Mouse (Mus musculus) ES-E14 (cell line): ENCODE data around the gene Zfp93. TPM values are rescaled to one million over a fixed set of nuclear protein-coding genes. Genes with fewer than 3 reads are reported as not detected.

Experiments
- DNase-seq: peaks from one replicate; pipeline ENCODE4 v3.0.0-alpha.2; 2013; ENCODE audit warnings: low read depth, low spot score
- H3K27ac ChIP-seq: 2 replicates; pipeline ENCODE4 v1.5.1; 2012; ENCODE audit warnings: low read depth, mild to moderate bottlenecking, low read length, moderate library complexity, mixed read lengths; ENCODE audit not compliant: poor library complexity, insufficient read depth, severe bottlenecking
- H3K36me3 ChIP-seq: 2 replicates; pipeline ENCODE4 v1.6.1; 2012; ENCODE audit warnings: mild to moderate bottlenecking, low read length, moderate library complexity, mixed read lengths; ENCODE audit not compliant: control insufficient read depth, poor library complexity, insufficient read depth, severe bottlenecking
- H3K4me1 ChIP-seq, 2 experiments: fragments of 150-350 bp in 1 of 2; sonication (generic) in 1 of 2; 2 replicates each; pipeline ENCODE4 v1.6.1; 2012; ENCODE audit warnings: low read length in 2 of 2, mild to moderate bottlenecking in 1 of 2, mixed read lengths in 1 of 2; ENCODE audit not compliant: control insufficient read depth in 2 of 2, insufficient read depth in 2 of 2, poor library complexity in 1 of 2
- H3K4me3 ChIP-seq, 2 experiments: fragments of 150-350 bp in 1 of 2; sonication (generic) in 1 of 2; 2 replicates each; pipeline ENCODE4 v1.5.1; 2012; ENCODE audit warnings: low read length in 2 of 2, low read depth in 1 of 2, mild to moderate bottlenecking in 1 of 2, mixed read lengths in 1 of 2; ENCODE audit not compliant: insufficient read depth in 1 of 2, poor library complexity in 1 of 2, severe bottlenecking in 1 of 2
- H3K9ac ChIP-seq: 2 replicates; pipeline ENCODE4 v1.6.1; 2012; ENCODE audit warnings: low read depth, mild to moderate bottlenecking, low read length, mixed read lengths; ENCODE audit not compliant: poor library complexity, insufficient read depth, severe bottlenecking
- H3K9me3 ChIP-seq: fragments of 150-350 bp; sonication (generic); 2 replicates; pipeline ENCODE4 v1.6.1; 2012; ENCODE audit warnings: low read depth, mild to moderate bottlenecking, low read length; ENCODE audit not compliant: control insufficient read depth, insufficient read depth
- CHD2 ChIP-seq: IDR thresholded peaks from 2 replicates; pipeline ENCODE4 v1.6.1; 2014; ENCODE audit warnings: mild to moderate bottlenecking, low read depth, low read length, inconsistent platforms
- HCFC1 ChIP-seq: IDR thresholded peaks from 2 replicates; pipeline ENCODE4 v1.6.1; 2012; ENCODE audit warnings: low read length, inconsistent platforms, borderline replicate concordance; ENCODE audit not compliant: insufficient read depth
- MAFK ChIP-seq: IDR thresholded peaks from 2 replicates; pipeline ENCODE4 v1.6.1; 2014; ENCODE audit warnings: mild to moderate bottlenecking, low read depth, low read length, inconsistent platforms; ENCODE audit not compliant: insufficient read depth
- ZC3H11A ChIP-seq: IDR thresholded peaks from 2 replicates; pipeline ENCODE4 v1.6.1; 2012; ENCODE audit warnings: low read depth, mild to moderate bottlenecking, inconsistent platforms, low read length, borderline replicate concordance
- ZNF384 ChIP-seq: IDR thresholded peaks from 2 replicates; pipeline ENCODE4 v1.6.1; 2012; ENCODE audit warnings: low read depth, low read length, inconsistent platforms
- in situ Hi-C, 2 experiments: fragments of 600-800 bp; cut with MboI; formaldehyde crosslinking; loops; one replicate each; pipeline ENCODE4 v1.15.1; 2025; ENCODE audit warnings: low sequenced_read_pairs in 2 of 2, inconsistent platforms in 1 of 2; ENCODE audit not compliant: unreplicated experiment in 2 of 2
- total RNA-seq: library from RNA; depleted of rRNA; stranded (reverse); fragments of 300-350 nt; gene quantifications from 2 replicates; pipeline ENCODE4 v1.2.3, GENCODE M21; 2012

Gene Zfp93
- total RNA-seq, 1 experiment, result 4.2 TPM

DNA sequence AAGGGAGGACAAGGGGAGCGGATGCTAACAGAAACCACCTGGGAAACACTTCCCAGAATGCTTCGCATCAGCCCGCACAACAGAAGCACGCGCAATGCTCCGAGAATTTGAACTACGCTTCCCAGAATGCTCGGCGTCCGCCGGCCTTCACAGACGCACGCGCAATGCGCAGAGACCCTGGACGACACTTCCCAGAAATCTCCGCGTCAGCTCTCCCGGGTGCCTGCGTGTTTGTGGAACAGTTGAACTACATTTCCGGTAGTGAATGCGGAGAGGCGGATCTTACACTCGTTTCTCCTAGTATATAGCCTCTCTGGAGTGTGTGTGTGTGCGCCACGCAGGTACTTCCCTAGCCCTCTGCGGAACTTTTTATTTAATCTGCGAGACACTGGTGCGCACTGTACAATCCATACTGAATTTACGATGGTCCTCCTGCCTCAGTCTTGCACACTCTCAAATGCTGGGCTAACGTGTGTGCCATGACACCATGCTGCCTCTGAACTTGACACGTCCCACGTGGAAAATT is 46.4 kb downstream of the Zfp93 start, which contains the start of gene Zfp94:
TSS of gene Zfp94 (minus strand) at position 100 of the 526 bp plus-strand sequence.
- in situ Hi-C loops, result no loop called here
- DNase-seq, result peak; percentile 91

DNA sequence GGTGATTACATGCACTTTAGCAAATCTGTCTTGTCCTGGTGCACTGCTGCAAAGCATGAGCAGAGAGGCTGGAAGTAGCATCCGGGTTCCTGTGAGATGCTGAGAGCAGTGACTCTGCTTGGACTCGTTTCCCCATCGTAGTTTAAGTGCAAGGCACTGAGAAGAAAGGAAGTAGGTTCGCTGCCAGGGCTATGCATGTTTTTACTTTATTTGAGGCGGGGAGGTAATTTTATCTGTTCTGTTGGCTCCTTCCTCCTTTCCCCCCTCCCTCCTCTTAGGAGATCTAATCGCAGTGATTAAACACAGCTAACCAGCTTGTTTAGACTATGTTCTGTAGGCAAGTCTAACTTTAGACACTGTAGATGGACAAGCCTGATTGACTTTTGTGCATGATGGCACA is 48.7 kb downstream of the Zfp93 start:
- Histone ChIP-seq H3K9me3 (no peaks in the 10 kb centered on the region), H3K4me3 (no peak overlapping the region), H3K36me3 (no peaks in the 10 kb centered on the region), H3K4me1 (no peaks in the 10 kb centered on the region), H3K27ac (no peak overlapping the region), H3K9ac (no peak overlapping the region)
- in situ Hi-C loops, result no loop called here
- TF ChIP-seq ZNF384 (no peak), HCFC1 (no peak), CHD2 (no peak), ZC3H11A (no peak), MAFK (no peak)
- DNase-seq, result no peak

More for the DNA sequence above, 46.4 kb downstream of the Zfp93 start, which contains the start of gene Zfp94:
- peak within 1 kb of the TSS; percentile 58 to 59 for H3K4me3 ChIP-seq
- peaks cover 3% of the 10 kb centered on the region; the same call in 1 of the 2 replicates for H3K36me3 ChIP-seq
- no peaks in the 10 kb centered on the region for H3K4me1 ChIP-seq
- TF ChIP-seq CHD2 (no peak), HCFC1 (peak; percentile 95), MAFK (no peak)
- peak within 1 kb of the TSS; percentile 66 for H3K9ac ChIP-seq
- H3K9me3 ChIP-seq, result no peaks in the 10 kb centered on the region
- no peak within 1 kb of the TSS for H3K27ac ChIP-seq

DNA sequence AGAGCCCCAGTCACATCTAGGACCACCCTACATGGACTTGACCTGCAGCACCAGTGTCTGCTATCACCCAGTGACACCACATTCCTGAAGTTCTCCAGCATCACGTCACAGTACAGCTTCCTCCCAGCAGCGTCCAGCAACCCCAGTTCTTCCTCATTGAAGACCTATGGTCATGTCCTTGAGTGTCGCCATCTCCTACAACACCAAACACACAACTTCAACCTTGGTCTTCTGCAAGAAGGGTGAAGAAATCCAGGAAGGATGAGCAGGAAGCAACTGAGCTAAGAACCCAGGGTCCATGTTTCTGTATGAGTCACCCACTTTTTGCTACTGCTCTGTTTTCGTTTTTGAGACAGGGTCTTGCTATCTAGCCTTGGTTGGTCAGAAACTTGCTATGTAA is 52.4 kb downstream of the Zfp93 start:
- in situ Hi-C loops, result no loop called here
- TF ChIP-seq HCFC1 (no peak), ZNF384 (no peak), ZC3H11A (no peak), MAFK (no peak), CHD2 (no peak)

DNA sequence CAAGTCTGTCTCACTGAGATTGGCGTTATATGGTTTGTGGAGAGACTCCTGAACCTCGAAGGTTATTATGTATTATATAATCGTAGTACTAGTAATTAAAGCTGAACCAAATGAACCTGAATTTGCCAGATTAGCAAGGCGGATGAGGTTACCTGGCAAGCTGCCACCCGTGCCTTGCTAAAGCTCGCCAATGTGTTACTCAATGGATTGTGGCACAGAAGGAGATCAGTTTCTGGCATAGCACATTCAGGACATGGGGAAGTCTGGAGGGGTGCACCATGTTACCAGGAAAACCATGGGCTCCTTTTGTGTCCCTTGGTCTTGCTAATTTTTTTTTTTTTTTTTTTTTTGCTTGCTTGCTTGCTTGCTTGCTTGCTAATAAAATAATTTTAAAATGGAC is 55.0 kb downstream of the Zfp93 start:
- H3K9ac ChIP-seq, result no peak overlapping the region
- in situ Hi-C loops, result no loop called here
- peaks cover 0 to 3% of the 10 kb centered on the region in 2 experiments; a peak in 1 of 4 replicates for H3K4me1 ChIP-seq
- DNase-seq, result no peak
- TF ChIP-seq ZC3H11A (no peak), MAFK (no peak), HCFC1 (no peak), ZNF384 (no peak), CHD2 (no peak)
- H3K9me3 ChIP-seq, result no peaks in the 10 kb centered on the region
- H3K27ac ChIP-seq, result no peak overlapping the region
- peak overlapping the region in 1 of 2 experiments; percentile 56; a peak in 1 of 4 replicates for H3K4me3 ChIP-seq
- no peaks in the 10 kb centered on the region for H3K36me3 ChIP-seq

More for the DNA sequence above, 52.4 kb downstream of the Zfp93 start:
- Histone ChIP-seq H3K27ac (no peak overlapping the region), H3K36me3 (no peaks in the 10 kb centered on the region), H3K4me3 (no peak overlapping the region), H3K4me1 (peaks cover 0 to 3% of the 10 kb centered on the region in 2 experiments; a peak in 1 of 4 replicates), H3K9ac (no peak overlapping the region), H3K9me3 (no peaks in the 10 kb centered on the region)
- DNase-seq, result no peak
